Mouse (Mus musculus): Measurements from ENCODE around the gene Klf4.

Gene Klf4

DNA sequence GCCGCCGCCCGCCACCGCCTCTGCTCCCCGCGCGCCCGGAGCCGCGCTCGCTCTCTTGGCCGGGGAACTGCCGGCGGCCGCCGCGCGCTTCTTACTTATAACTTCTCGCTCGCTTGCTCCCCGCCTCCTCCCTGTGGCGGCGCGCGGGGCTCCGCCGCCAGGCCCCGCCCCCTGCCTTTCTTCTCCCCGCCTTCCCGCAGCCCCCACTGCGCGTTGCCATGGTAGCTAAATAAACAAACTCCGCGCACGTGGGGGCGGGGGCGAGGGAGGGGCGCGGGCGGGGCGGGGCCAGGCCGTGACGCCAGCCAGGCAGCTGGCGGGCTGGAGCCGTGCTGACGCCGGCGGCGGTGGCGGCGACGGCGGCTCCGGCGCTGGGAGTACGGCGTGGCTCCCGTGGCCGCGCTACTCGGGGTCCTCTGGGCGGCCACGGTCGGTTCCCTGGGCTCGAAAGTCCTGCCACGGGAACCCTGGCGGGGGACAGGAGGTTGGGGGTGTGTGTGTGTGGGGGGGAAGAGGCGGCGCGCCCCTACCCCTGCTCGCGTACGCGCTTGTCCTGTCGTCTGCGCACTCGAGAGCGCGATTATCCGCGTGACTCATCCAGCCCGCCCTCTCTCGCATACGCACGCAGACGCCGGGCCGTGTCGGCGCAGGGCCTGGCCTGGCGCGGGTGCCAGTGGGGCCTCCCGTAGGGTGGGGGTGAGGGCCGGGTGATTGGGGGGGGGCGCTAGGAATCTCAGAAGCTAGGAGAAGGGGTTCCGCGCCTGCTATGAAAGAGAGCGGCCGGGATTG, at the start of gene Klf4:
Klf4 (minus strand) TSS at position 60 of the 789 bp plus-strand sequence.
- DNase-seq, result peak; percentile 97

DNA sequence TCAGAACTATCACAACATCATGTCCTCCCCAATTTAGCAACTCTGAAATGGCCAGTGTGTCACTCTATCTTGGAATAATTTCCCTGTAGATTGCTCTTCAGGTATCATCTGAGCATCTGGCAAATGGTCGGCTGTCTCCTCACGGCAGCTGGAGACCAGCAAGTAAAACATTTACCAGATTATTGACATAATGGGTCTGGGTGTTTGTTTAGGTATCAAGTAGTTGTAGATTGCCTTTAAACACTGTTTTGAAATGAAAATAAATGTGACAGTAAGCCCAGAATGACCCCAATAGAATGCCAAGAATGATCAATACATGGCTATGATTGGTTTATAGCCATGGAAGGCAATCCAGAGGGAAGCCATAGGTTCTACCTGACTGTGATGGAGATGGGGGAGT, 39.2 kb upstream of the Klf4 start:
- no peak for DNase-seq

DNA sequence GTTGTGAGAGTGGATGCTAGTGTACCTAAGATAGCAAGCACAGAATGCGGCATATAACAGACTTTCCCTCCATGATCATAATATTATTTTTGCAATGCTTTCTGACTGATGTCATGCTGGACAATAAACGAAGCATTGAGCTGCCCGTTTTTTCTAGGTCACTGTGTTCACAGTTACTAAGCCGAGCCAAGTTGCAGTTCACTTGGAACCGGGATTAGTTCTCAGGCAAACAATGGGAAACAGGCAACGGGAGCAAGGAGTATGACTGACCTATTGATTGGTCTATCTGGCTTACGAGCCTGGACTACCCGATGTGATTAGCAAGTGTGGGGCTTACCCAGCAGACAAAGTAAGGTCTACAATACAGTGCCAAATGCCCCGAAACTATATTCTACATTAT, 35.7 kb upstream of the Klf4 start:
- DNase-seq, result no peak

DNA sequence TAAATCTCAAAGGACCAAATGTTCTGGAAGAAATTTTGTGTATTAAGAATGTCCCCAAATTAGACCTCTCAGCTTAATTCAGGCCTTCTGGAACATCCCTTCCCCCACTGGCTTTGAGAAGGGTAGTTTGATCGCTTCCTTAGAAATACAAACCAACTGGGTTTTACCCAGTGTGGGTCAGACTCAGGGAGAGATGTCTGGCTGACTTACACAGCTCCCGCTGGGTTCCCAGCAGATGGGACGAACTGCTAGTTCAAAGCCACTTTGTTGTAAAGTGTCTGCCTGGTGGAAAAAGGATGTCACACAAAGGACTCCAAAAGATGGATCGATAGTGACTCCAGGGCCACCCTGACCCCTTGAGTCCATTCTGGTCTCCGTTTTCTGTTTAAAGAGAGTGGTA, 35.3 kb upstream of the Klf4 start:
- no peak for DNase-seq

DNA sequence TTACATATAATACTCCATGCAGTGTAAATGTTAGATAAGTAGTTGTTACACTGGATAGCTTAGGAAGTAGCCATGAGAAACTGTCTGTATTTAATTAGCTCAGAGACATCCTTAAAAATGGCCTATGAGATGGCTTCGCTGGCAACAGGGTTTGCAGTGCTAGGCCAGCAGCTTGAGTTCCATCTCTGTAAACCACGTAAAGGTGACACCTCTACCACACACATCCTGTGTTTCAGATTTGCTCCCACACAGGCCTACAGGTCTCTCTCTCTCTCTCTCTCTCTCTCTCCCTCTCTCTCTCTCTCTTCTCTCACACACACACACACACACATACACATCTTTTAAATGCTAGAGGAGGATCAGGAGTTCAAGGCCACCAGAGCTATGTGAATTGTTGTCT, 32.1 kb upstream of the Klf4 start:
- DNase-seq, result no peak

DNA sequence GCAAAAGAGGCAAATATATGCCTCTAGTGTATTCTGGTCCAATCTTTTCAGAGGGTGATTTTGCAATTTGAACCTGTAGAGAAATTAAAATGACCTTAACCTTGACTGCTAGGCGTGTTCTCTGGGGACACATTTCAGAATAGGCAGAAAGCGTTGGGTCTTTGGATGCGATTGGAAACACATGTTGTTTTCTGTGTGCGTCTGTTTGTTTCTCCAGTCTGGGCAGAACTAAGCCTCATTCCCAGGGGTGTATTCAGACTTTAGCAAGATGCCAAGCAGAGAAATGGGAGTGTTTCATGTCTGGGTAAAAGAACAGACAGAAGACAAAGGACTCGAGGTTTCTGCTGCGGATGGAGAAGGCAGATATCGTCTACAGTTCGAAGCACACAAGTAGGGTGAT, 30.8 kb upstream of the Klf4 start:
- DNase-seq, result no peak

DNA sequence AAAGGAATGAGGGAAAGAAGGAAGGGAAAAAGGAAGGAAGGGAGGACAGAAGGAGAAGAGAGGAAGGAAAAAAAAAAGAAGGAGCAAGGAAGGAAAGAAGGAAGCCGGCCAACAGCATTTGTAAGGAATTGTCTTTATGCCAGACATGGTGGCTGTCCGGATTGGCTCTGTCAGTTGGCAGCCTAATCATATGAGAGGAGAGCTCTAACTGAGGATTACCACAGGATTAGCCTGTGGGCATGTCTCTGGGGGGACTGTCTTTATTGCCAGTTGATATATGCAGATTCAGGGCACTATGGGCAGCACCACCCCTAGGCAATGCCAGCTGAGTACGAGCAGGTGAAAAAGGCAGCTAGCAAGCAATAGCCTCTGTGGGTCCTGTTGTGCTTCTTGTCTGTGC, 29.8 kb upstream of the Klf4 start:
- no peak for DNase-seq

DNA sequence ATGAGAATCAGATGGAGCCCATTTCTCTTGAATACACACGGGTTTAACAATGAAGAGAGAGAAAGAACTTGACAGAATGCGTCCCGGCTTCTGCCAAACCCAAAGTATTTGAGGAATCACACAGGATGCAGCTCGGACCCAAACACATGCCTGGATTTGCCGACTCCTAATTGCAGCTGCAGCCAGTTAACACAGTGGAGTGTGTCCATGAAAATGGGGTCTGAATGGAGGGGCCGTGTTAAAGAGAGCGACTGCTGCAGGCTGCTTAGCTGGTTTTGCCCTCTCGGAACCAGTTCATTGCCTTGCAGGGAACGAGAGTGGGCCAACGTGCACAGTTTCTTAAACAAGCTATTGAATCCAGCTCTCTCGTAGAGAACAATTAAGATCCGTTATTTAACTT, 14.6 kb upstream of the Klf4 start:
- no peak for DNase-seq

DNA sequence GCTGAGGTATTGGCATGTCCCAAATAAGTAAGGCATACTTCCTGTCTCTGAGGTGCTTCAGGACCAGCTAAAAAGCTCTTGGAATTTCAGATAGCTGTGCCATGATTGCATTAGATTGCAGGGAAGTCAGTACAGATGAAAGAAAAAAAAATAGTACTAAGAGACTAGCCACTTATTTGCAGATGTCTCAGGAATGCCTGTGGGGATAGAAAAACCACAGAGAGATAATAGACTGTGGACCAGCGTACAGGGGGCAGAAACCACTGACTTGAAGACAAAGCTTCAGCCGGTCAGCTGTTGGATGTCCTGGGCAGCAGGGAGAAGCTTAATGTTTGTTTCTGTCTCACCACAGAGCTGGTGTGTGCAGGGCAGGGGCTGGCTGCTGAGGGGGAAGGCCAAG, 10.5 kb upstream of the Klf4 start:
- no peak for DNase-seq

DNA sequence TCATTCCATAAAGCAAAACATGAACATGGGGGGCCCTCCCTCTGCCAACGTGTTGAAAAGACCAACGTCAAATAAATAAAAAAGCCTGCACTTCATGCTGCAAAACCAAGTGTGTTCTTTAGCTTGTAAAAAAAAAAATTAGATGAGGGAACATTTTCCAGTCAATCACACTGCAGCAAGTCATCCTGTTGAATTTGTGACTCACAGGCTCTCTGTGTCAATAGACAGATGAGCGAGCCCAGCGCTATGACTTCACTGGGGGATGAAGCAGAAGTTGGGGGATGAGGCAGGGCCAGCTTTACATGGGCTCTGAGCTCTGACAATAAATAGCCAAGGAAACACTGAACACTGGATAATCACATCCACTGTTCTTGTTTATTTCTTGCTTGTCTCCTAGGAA, 9.4 kb upstream of the Klf4 start:
- DNase-seq, result no peak

DNA sequence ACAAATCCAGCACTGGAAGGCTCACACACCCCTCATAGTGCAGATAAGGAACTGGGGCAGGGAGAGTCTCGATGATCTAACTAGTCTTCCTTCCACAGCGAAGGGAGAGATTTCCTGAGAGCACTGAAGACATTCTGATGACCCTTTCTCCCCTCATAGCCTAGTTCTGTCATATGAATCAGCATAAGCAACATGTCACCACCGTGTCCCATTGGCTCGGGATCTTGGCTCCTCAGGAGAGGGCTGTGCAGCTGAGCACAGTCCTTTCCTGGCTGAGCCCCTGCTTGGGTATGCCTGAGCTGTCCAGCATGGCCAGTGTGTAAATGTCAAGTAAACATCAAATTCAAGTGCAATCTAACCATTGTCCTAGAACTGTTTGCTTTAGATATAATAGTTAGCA, 9.0 kb upstream of the Klf4 start:
- DNase-seq, result no peak

DNA sequence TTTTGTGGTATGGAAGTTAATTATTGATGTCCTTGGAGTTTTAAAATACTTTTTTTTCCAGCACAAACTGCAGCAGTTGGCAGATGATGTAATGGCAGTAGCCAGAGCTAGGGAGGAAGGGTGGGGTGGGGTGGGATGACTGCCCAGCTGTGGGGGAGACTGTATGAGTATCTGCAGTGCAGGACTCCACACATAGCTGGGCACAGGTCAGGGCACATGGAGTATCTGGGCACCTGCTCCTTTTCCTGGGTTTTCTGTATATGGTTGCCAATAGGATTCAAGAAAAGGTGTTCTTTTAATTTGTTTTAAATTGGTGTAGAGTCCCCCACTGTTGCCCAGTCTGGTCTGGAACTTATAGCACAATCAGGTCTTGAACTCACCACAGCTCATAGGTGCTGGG, 2.7 kb upstream of the Klf4 start:
- DNase-seq, result no peak

DNA sequence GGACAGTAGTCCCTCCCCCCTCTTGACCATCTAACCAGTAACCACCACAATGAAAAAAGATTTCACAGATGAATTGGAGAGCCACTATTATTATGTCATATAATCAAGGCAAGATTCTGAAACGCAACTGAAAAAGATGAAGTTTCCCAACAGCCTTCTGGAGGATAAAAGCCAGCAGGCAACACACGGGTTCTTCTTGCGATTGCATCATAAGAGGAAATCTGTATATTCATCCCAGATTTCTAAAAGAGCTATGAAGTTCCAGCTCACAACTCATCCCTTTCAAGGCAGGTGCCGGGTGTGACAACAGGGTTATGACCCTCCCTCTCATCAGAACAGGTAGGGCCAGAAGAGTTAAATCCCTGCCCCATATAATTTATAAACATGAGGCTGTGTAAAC, 2.2 kb upstream of the Klf4 start:
- DNase-seq, result no peak

DNA sequence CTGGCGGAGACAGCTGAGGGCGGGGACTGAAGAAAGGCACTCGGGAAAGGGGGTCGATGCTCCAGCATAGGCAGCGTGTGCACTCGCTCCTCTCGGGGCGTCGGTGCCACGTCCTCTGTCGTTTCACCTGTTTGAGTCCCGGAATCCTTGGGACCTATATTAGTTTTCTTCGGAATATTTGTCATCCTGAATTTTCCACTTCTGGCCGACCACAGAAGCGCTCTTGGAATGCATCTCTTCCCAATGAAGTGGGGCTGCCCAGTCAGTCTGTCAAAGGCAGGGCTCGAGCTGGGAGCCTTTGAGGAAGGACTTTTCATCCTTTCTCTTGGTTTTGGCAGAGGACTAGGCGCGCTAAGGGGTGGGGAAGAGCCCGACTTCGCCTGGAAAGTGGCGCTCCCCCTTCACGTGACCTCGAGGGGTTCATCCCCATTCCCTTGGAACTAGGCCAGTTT, 1.6 kb upstream of the Klf4 start:
- DNase-seq, result peak; percentile 20

DNA sequence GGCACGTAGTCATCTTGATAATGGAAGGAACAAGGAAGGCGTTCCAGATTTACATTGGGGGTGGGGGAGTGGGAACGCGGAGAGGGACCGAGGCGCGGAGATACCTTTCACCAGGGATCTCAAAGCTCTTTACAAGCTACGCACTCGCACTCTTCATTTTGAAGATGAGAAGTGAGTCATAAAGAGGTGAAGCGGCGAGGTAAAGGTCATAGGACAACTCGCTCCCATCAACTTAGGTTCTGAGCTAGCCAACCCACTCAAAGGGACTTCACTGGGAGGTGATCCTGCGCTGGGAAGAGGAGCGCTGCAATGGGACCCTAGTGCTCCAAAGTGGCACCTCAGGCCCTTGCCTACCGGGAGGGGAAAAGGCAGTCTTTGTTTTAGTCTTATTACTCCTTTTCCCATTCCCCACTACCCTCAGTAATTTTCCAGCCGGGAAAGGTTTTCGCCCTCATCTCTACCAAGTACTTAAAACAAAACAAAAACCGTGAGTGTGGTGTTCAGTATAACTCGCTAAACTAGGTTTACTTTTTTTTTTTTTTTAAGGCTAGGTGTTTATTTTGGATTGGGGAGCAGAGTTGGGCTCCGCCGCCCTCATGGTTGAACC, 1.0 kb upstream of the Klf4 start:
- DNase-seq, result no peak

DNA sequence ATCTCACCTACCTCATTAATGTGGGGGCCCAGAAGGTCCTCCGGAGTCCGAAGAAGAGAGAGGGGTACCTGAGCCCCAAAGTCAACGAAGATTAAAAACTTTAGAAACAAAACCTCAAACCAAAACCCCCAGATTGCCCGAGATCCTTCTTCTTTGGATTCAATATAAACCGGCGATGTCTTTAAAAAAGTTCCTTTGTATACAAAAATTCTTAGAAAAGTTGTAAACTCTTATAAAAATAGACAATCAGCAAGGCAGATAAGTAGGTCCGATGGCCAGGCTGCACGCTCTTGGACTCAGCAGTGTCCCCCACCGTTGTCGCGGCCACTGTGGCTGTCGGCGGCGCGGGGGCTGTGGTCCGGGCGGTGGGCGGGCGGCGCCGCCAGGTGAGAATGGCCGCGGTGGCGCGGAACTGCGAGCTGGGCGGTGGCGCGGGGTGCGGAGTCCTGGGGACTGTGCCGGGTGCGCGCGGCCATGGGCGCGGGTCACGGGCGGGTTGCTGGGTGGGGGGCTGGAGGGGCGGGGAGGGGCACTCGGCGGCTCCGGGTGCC, 335 bp downstream of the Klf4 start:
- DNase-seq, result no peak

DNA sequence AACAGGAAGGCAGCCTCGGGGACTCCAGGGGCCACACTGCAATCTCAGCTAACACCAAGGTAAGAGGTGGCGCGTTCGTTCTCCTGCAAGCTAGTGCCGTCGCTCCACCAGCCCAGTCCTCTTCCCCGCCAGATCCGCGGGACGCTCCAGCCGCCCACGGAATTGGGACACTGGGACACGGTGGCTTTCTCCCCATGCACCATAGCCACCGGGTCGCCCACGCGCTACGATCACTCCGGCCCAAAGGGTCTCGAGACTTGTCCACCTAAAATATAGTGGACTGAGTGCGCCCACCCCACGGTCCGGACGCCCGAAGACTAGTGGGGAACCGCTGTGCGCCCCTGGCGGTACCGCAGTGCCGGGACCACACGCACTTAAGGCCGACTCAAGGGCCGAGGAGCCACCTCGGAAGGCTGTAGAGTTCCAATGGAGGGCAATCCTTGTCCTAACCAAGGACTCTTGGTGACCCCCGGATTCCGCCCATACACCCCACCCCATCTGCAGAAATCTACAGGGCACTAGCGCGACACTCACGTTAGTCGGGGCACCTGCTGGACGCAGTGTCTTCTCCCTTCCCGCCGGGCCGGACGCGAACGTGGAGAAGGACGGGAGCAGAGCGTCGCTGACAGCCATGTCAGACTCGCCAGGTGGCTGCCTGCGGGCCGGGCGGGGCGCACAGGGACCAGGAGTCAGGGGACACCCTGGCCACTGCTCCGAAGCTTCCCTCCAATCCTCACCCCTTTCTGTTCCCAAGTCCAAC, 990 bp downstream of the Klf4 start:
- peak; percentile 42 for DNase-seq

DNA sequence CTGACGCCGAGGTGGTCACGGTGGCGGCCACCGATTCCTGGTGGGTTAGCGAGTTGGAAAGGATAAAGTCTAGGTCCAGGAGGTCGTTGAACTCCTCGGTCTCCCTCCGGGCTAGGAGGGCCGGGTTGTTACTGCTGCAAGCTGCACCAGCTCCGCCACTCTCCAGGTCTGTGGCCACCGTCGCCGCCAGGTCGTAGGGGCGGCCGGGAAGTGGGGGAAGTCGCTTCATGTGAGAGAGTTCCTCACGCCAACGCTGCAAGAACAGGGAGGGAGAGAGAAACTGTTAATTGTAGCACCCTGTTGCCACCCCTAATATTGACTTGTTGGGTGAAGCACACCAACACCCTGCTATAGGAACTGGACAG, 1.6 kb downstream of the Klf4 start:
- DNase-seq, result peak; percentile 24

DNA sequence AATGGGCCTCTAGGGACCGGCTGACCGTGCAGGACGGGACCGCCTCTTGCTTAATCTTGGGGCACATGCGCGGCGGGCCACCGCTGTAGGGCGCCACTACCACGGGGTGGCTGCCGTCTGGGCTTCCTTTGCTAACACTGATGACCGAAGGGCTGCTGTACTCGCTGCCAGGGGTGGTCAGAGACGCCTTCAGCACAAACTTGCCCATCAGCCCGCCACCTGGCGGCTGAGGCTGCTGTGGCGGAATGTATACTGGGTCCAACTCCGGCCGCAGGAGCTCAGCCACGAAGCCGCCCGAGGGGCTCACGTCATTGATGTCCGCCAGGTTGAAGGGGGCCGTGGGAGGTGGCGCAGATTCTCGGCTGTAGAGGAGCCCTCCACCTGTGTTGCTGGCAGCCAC, 2.0 kb downstream of the Klf4 start:
- DNase-seq, result peak; percentile 36

DNA sequence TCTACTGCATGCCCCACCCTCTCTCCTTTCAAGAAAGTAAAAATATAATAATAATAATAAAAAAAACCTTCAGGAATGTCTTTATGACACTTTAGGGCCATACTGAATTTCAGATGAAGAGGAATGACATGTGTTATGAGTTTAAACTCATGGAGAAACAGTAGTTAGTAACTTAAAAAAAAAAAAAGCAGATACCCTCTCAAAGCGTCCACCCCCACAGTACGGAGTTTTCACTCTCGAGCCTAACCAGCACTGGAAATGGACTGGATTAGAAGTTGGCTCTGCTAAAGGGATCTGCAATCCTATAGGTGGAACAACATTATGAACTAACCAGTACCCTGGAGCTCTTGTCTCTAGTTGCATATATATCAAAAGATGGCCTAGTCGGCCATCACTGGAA, 3.9 kb downstream of the Klf4 start:
- DNase-seq, result no peak

DNA sequence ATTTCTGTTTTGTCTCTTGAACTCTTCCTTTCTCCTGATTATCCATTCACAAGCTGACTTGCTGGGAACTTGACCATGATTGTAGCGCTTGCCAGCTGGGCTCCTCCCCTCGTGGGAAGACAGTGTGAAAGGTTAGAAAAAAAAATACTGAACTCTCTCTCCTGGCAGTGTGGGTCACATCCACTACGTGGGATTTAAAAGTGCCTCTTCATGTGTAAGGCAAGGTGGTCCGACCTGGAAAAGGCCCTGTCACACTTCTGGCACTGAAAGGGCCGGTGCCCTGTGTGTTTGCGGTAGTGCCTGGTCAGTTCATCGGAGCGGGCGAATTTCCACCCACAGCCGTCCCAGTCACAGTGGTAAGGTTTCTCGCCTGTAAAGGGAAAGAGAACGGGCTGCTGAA, 4.3 kb downstream of the Klf4 start:
- DNase-seq, result no peak

DNA sequence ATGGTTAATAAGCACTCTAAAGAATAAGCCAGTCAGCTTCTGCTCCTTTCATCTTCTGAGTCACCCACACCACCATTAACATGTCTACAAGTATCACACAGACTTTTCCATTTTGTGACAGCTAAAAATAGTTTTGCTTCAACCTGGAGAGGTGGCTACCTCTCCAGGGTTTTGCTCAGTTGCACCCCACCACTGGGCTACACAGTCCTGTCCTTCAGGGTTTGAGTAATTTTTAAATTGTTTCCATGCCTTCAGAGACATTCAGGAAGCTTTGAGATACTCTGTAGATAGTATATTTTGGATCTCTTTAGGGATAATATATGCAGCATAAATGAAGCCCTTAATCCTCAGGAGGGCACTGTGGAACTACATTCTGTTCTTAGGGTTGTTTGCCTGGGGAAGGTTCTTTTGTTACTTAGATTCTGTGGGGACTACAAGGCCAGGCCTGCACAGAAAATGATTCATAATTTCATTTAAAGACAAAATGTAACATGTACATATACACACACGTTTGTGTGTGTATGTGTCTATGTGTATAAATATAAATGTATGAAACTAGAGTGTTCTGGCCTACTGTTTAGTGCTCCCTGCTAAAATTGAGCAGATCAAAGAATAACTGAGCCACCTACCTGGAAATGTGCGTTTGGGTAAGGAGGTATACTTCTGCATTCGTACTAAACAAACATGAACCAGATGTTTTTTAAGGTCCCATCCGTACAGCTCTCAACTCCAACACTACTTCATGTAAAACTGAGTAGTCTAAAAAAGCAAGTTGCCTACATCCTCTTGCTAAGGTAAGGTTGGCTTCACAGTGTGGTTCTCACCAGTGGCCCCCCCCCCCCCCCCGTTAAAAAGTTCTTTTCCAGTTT, 5.8 kb downstream of the Klf4 start:
- no peak for DNase-seq

DNA sequence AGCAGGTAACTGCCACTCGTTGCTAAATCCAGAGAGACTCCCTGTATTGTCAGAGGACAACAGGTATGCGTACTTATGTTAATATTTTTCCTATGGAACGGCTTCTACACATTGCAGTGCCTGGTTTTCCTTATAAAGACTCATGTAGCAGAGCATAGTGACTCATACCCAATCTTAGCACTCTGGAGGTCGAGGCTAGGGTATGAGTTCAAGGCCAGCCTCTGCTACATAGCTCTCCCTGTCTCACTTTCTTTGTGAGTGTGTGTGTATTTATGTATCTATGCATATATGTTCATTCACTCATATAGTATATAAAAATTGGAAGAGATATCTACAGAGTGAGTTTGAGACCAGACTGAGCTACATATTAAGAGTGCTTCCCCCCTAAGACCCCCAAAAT, 8.3 kb downstream of the Klf4 start:
- DNase-seq, result no peak

Measured in thymus, postnatal 14 days (tissue).